Mouse (Mus musculus) embryo, embryonic 10 days (tissue): Measurements from ENCODE around the gene Kcnk10.

Source experiments
- DNase-seq: peaks from one replicate; pipeline ENCODE4 v3.0.0-alpha.2; 2015; ENCODE audit warnings: low spot score

The Kcnk10 gene

DNA sequence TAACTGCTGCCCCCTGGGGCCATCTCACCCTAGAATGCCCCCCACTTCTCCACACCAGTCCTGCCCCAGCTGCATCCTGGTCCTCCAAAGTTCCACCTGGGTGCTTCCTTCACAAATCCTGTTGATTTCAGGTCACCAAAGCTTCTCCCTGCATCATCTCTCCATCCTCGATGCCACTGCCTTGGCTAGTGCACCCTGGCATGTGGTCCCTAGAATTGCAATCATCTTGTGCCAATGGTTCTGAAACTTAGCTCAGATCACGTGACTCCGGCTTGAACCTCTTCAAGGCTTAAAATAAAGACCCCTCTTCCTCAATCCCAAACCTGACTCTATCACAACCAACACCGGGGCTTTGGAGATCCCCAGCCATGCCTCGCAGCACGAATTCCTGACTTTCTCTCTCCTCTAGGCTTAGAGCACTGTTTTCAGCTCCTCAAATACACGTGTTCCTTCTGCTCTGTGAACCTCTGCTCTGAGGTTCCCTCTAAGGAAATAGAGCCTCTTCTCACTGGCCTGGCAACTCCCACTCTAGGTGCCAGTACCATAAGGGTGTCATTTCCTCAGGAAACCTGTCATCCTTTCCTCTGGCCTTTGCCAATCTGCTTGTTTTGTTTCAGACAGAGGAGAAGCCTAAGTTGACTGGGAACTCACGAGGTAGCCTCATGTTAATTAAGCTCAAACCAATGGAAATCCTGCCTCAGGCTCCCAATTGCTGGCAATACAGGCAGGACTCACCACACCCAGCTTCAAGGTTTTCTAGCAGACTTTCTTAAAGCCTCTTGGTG lies 6.0 kb downstream of the Kcnk10 start:
- DNase-seq = no peak

DNA sequence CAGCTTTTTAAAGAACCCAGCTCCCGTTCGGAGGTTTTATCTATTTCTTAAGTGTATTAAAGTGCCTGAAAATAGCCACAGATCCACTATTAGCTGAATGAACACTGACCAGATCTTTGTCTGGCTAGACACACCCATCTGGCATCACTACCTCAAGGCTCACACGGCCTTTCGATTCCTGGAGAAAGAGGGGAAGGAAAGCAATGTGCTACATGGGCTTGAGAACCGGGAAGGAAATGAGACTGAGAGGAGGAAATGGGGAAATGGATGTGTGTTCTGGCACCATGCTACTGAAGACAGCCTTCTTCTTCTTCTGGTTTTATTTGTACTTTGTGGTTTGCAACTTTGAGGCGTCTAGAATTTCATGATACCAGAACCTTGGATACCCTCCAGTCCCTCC lies 8.7 kb downstream of the Kcnk10 start:
- no peak for DNase-seq

DNA sequence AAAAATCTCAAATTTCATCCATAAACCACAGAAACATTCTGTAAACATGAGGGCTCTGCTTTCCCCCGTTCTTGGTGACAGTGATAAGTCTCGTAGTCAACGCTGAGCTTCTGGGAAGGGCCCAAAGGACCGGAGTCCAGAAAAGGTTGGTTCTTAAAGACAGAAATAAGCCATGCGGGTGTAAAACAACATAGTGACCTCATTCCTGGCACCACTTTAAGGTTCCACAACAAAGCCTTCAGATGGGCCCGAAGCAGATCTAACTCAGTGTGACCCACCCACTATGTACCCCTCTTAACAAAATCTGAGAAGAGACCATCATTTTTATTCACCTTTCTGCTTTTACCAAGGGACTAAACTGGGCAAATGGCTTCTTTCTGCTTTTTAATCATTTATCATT lies 10.2 kb downstream of the Kcnk10 start:
- DNase-seq = no peak

DNA sequence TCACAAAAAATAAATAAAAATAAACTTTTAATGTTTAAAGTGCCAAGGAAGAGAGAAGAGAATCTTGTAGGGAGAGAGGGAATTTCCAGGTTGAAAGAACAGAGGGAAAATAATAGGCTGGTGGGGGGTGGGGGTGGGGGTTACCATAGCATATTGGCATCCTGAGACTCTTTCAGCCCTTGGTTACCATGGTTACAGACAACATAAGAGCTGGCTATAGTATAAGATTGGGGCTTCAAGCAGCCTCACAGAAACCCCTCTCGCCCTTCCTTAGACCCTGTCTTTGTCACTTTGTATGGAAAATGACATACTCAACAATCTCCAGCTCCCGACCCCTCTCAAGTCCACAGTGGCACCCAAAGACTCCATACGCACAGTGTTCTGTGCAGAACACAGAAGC lies 13.7 kb downstream of the Kcnk10 start:
- DNase-seq = peak; percentile 69

DNA sequence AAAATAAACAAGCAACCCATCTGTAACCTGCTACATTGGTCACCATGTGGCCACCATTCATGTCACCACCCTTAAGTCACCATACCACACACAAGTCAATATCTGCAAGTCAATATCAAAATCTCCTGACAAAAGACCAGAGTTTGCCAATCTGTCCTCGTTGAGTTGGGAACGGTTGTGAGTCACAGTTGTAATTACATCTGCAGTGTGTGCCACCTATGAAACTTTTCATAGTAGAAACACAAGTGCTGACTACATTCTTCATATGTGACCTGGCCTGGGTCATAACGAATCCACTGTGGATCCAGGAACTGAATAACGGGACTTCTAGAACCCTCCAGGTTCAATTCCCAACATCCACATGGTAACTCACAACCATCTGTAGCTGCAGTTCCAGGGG lies 14.8 kb downstream of the Kcnk10 start:
- no peak for DNase-seq

DNA sequence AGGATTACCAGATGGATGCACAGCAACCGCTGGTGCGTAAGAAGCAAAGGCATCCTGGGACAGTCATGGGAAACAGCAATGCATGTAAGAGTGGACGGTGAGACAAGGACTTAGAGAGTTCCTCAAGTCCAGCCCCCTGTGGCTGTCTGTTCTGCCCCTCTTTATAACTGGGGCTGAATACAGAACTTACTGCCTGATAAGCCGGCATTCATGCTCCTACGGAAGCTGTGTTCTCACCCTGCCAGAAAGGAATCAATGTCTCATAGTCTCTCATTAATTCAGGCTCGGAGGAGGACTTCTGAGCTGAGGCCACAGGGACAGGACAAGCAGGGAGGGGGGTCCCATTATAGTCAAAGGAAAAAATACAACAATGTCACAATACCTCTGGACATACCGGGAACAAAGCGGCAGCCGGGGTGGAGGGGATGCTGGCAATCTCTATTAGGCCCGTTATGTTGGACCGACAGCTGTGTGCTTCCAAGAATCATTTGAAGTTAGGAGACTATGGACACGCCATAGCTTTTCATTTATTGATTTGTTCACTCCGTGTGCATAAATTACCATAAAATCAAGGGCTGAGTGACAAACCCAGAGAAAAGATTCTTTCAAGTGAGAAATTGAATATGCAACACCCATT lies 15.7 kb downstream of the Kcnk10 start:
- DNase-seq = peak; percentile 68

DNA sequence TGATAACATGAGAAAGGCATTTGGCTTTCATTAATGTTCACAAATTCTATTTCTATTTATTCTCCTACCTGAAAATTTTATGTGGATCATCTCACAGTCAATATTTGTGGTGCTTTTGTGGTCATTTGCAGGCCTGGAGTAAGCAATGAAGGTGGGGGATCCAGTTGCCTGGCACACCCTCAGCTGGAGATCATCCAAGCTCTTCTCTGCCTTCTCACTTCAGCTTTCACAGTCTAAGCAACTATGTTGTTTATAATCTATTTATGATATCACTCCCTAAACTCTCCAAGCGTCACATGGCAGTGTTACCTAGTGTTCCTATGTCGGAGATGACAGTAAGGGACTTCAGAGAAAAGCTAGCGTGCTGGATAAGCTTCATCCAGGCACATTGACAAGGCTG lies 18.1 kb downstream of the Kcnk10 start:
- DNase-seq = no peak

DNA sequence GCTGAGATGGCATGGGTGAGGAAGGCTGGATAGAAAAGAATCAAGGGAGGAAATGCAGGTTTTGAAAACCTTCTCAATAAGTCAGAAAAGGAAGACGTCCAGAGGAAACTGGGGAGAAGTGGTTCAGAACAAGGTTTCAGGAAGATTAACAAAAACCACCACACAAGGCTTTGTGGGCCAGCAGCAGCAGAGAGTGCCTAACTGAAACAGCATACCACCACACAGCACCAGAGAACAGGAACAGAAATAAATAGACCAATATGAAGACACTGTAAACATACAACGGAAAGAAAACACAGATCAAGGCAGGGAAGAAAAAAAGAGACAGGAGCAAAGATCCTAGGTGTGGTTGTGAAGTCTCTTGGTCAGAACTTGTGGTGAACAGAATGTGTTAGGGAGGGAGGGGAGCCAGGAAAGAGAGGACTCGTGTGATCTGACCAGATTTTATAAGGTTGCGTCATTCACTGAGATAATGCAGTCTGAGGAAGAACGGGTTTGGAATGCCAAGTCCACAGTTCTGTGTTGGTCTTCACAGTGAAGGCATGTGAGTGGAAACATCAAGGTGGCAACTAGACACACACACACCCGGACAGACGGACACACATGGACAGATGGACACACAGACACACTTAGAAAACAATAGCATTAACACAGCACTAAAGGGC lies 21.0 kb downstream of the Kcnk10 start:
- DNase-seq = no peak

DNA sequence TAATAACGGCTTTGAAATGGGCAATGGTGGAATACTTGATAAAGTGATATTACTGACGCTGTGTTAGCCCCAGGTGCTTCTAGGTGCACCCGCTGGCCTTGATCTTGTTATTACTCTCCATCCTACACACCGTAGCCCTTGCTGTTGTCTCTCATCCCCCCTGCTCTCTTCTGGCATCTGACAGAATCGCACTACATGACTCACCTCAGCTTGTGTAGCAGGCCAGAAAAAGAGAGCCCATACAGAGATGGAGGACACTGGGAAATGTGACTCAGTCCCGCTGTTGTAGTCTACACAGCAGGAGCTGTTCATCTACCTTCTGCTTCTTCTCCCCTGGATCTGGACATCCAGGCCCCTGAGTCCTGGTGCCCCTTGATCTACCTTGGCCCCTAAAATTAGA lies 28.1 kb downstream of the Kcnk10 start:
- no peak for DNase-seq

DNA sequence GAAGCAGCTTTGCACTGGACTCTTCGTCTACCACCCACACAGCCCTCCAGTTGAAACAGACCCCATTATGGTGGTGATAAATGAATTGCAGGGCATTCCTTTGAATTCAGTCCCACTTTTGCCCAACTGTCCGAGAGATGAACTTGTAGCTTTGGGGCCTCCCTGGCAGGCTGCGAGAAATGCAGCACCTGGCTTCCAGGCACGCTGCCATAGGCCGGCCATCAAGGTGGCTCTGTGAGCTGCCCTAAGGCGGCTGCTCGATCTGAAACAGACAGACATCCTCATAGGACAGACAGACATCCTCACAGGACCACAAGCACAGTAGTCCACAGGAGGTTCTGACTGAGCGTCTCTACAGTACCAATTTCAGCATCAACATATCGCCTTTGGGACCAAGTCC lies 30.0 kb downstream of the Kcnk10 start:
- no peak for DNase-seq

DNA sequence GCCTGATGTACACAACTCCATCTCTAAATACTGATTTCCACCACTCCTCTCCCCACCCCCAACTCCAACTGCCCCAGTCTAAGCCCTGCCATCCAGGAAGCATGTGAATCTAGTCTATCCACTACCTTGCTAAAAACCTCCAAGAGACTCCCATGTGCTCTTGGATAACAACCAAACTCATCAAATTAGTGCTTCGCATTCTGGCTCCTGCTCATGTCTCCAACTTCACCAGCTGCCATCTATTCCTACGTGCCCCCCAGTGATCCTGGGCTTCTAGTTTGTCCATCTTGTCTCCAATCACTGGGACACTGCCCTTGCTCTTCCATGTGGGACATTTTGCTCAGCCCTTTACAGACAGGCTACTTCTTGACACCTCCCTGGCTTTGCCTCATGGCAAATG lies 32.2 kb downstream of the Kcnk10 start:
- no peak for DNase-seq

DNA sequence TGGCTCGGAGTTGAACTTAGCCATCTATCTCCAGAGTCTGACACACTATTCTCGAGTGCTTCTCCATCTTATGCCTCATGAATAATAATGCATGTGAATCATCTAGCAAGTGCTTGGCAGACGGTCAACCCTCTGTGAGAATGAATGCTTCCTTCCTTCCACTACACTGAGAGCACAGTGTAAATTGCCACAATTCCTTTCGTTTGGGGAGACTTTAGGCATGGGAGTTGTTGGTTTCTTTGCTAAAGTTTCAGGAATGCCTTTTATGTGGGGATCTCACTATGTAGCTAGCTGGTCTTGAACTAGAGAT lies 32.9 kb downstream of the Kcnk10 start:
- no peak for DNase-seq

DNA sequence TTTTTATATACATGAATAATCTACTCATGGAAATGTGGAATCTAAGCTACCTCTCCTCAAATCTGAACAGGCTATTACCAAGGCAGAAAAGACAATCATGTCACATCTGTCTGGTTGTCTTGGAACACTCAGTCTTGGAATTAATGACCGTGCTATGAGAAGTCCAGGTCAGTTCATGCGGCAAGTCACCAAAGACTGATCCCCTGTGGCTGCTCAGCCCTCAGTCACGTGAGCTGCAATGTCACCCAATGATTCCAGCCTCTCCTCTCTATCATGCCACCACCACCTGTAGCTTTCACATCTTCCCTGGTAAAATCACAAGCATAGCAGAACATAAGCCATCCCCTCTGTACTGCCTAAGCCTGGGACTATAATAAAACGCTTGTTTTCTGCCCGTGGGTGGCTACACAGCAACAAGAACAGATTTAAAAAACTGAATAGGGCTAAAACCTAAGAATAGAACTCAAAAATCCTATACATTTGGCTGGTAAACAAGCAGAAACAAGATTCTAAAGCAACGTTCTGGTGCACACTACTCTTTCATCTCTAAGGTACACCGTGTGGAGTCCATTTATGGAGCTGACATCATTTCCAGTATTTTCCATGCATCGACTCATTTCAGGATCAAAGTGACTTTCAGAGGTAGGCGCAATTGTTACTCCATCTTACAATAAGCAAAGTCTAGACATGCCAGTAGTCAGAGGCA lies 33.4 kb downstream of the Kcnk10 start:
- DNase-seq = no peak

DNA sequence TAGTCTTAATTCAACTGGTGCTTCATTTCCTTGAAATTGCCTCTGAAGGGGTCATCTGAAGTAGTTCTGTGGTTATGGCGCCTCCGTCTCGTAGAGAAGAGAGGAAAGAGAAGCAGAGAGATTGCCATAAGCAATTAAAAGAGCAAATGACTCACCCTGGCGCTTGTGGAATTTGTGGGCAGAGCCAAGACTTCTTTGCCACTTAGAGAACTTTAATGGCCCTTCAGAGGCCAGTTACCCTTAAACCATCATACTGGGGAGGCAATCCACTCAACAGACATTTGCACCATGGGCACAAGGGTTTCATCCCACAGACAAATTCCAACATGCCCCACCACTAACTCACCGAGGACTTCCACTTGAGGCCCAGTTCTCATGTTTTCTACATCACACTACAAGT lies 41.4 kb downstream of the Kcnk10 start:
- no peak for DNase-seq

DNA sequence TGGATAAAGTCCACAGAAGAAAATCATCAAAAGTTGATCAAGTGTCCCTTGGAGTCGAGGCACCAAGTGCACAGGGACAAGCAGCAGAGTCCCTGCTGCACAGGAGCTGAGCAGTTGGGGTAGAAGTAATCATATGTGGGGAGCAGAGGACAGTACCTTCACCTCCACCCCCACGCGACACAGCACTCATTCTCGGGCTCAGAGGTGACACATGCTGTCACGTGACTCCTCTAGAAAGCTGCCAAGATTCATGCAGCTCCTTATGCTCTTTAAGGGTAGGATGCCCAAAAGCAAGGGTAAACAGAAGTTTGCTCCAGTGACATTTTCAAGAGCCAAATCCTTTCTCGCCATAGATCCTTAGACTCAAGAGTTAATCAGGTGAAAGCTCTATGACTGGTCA lies 42.1 kb downstream of the Kcnk10 start:
- no peak for DNase-seq

DNA sequence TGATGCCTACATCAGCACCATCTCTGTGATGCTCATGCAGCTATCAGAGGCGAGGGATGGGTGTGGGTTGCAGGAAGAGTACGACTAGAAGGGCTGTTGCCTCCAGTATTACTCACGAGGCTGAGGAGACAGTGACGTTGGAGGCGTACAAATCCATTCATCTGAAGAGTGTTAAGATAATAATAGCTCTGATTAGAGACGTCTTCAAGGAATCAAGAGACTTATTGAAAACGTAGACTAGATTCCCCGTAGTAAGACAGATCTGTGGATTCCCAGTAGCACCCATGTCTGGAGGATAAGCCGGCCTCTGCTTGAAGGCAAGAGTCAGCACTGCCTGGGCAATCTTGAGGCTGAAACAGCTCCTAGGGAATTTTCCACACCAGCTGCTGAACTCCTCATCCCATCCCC lies 42.6 kb downstream of the Kcnk10 start:
- DNase-seq = no peak

DNA sequence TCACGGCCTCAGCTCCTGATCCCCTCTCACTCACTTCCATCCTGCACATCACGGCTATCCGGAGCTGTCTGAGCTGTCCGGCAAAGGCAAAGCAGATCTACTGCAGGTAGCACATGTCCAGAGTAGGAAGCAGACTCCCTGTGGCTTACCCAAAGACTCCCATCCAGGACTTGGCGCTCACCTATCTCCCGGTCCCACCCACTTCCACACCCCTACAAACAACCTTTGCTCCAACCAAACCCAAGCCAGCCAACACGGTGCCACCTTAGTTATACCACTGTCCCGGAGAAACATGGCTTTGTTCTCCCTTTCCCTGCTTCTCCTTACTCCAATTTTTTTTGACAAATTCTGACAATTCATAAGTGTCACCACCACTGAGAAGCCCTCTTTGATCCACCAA lies 49.5 kb downstream of the Kcnk10 start:
- DNase-seq = no peak

DNA sequence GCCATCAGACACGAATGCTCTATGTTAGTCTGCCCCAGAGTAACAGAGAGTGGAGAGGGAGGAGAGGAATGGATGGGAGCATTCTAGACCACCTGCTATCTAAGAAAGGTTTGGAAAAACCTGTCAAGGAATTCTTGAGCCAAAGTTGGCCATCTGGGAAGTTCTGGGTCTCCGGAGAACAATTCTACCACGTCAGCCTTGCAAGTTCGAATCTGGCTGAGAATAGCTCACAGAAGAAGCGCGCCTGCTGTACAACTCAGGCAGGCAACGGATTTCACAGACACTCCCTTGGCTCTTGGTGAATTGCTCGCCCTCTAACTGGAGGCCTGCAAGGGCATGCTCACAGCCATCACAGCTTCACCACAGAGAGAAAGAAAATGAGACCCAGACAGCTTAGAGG lies 52.7 kb downstream of the Kcnk10 start:
- no peak for DNase-seq

DNA sequence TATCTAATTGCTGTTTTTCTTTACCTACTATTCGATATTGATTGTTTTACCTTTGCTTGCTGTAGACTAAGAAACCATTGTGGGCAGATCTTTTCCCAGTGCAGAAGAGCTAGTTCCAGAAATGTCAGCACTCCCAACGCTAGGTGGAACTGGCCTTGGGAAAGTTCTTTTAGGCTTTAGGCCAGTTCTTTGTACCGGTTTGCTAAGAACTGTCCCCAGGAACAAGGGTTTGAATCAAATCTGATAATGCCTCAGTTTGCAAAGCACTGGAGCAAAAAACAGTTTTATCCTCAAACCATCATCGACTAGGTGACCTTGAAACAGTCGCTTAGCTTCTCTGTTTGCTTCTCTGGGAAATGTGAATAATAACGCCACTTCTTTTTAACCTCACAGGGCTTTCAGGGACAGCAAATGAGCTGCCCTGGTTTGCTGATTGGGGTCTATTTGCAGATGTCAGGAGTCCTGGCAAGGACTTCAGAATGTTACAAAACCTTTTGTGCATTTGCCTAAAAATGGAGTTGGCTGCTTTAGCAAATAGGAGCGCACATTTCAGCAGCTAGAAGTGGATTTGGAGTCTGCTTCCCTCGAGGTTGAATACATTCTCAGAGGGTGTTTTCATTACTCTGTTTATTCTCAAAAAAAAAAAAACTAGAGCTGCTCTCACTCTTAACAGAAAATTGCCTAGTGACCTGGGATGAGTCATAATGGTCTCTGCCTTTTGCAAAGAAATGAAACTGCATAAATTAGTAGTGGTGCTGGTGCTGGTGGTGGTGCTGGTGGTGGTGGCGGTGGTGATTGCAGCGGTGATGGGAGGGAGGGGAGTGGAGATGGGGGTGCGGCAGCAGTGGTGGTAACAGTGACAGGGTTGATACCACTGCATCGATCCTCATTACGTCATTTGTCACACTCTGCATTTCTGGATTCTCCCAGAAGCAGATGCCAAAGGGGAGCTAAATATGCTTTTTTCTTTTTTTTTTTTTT lies 53.5 kb downstream of the Kcnk10 start:
- DNase-seq = no peak

DNA sequence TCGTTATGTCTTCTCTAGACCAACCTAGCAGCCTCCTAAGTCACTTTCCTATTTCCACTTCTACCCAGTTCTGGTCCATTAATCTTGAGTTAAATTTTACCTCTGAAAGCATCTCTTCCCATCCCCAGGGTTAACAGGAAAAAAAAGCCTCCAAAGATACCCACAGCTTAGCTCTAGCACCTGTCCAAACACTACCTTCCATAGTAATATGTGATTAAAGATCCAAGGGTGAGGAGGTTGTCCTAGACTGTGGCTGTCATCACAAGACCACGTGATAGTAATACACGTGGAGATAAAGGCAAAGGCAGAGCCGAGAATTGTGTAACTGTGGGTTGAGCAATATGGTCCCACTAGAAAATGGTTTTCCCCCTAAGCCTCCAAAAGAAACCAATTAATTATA lies 56.8 kb downstream of the Kcnk10 start:
- no peak for DNase-seq

DNA sequence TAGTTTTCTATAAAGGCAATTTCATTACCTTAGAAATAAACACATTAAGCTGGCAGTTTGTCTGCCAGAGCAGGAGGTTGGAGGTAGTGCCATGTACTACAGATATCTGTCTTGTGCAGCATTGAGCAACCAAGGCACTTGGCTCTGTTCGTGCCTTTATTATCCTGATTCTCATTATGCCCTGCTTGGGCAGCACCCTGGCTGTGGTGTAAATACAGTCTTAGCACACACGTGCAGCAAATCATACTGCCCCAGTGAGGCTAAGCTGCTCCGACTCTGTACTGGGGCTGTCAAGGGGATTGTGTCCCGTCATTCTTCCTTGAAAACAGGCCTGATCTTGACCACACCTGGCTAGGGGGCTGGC lies 57.6 kb downstream of the Kcnk10 start:
- no peak for DNase-seq
